Mouse (Mus musculus) liver, embryonic 14.5 days (tissue): ENCODE results near the gene Lrp5. TPM values are rescaled to one million over a fixed set of nuclear protein-coding genes. Genes with fewer than 3 reads are reported as not detected.
"Not testable (repeated sequence)": the region's sequence is repeated elsewhere in the genome, so short reads cannot be mapped to it uniquely, and the experiment has no call there.

Experiments
- ATAC-seq: fragments of 200-750 bp; cut with Nextera tagmentation; 2 replicates; pipeline ENCODE4 v1.8.0; 2017; ENCODE audit warnings: moderate number of reproducible peaks, mild to moderate bottlenecking, moderate library complexity; ENCODE audit not compliant: insufficient read depth
- DNase-seq, 3 experiments: peaks; one replicate each; pipeline ENCODE4 v3.0.0-alpha.2; 2012 to 2013; ENCODE audit warnings: low read depth in 3 of 3, low spot score in 3 of 3
- H3K27ac ChIP-seq: fragments of 300-500 bp; sonication (generic); 2 replicates; pipeline ENCODE4 v1.5.1; 2014; ENCODE audit warnings: moderate library complexity, mild to moderate bottlenecking, control low read depth, inconsistent platforms
- H3K27me3 ChIP-seq: fragments of 300-500 bp; sonication (generic); 2 replicates; pipeline ENCODE4 v1.6.1; 2014; ENCODE audit warnings: mild to moderate bottlenecking, low read length, moderate library complexity; ENCODE audit not compliant: control insufficient read depth, insufficient read depth
- H3K36me3 ChIP-seq: fragments of 300-500 bp; sonication (generic); replicated peaks from 2 replicates; pipeline ENCODE4 v1.6.1; 2014; ENCODE audit warnings: low read depth; ENCODE audit not compliant: control insufficient read depth, insufficient read depth
- H3K4me1 ChIP-seq, 2 experiments: fragments of 200-500 bp in 1 of 2; fragments of 300-500 bp in 1 of 2; sonication (generic) in 1 of 2; replicated peaks; 2 replicates each; pipeline ENCODE4 v1.6.1; 2012 to 2014; ENCODE audit warnings: antibody characterized with exemption in 1 of 2, inconsistent platforms in 1 of 2, low read length in 1 of 2; ENCODE audit not compliant: control insufficient read depth in 2 of 2, insufficient read depth in 2 of 2
- H3K4me2 ChIP-seq: fragments of 300-500 bp; sonication (generic); 2 replicates; pipeline ENCODE4 v1.6.1; 2014; ENCODE audit warnings: low read depth, mild to moderate bottlenecking, control low read depth, moderate library complexity
- H3K4me3 ChIP-seq, 2 experiments: fragments of 200-500 bp in 1 of 2; fragments of 300-500 bp in 1 of 2; sonication (generic) in 1 of 2; 2 replicates each; pipeline ENCODE4 v1.5.1; 2012 to 2014; ENCODE audit warnings: low read depth in 2 of 2, low read length in 2 of 2, mild to moderate bottlenecking in 2 of 2, control low read depth in 1 of 2, inconsistent platforms in 1 of 2, moderate library complexity in 1 of 2; ENCODE audit not compliant: insufficient read depth in 1 of 2
- H3K9ac ChIP-seq: fragments of 300-500 bp; sonication (generic); replicated peaks from 2 replicates; pipeline ENCODE4 v1.6.1; 2014; ENCODE audit warnings: mild to moderate bottlenecking, control low read depth, moderate library complexity
- H3K9me3 ChIP-seq: fragments of 300-500 bp; sonication (generic); 2 replicates; pipeline ENCODE4 v1.6.1; 2016; ENCODE audit warnings: low read length, mixed read lengths; ENCODE audit not compliant: control insufficient read depth
- CTCF ChIP-seq: IDR thresholded peaks from 2 replicates; pipeline ENCODE4 v1.5.1; 2016; ENCODE audit warnings: antibody characterized with exemption, low read depth, control low read depth
- EP300 ChIP-seq: IDR thresholded peaks from 2 replicates; pipeline ENCODE4 v1.6.1; 2016; ENCODE audit warnings: antibody characterized with exemption, low read depth
- WGBS: fragments of 180-500 bp; shearing (Covaris S2); extraction: QIAGEN DNeasy Blood & Tissue Kit; methylation state at CpG from one replicate; pipeline ENCODE4 v1.1.7; 2014; ENCODE audit not compliant: insufficient replicate concordance; 5-methylcytosine and 5-hydroxymethylcytosine counted together
- polyA plus RNA-seq, 2 experiments: library from polyadenylated mRNA; depleted of rRNA in 1 of 2; stranded (reverse) in 1 of 2; unstranded in 1 of 2; fragments of >200 nt; fragmentation: Nextera tagmentation in 1 of 2; extraction: Ambion mirVana in 1 of 2; gene quantifications; 2 replicates each; pipeline versions ENCODE4 v1.2.1 to v1.2.3; 2012 to 2014

Lrp5 gene
- polyA plus RNA-seq, 2 experiments = 2.3 to 6.8 TPM

DNA sequence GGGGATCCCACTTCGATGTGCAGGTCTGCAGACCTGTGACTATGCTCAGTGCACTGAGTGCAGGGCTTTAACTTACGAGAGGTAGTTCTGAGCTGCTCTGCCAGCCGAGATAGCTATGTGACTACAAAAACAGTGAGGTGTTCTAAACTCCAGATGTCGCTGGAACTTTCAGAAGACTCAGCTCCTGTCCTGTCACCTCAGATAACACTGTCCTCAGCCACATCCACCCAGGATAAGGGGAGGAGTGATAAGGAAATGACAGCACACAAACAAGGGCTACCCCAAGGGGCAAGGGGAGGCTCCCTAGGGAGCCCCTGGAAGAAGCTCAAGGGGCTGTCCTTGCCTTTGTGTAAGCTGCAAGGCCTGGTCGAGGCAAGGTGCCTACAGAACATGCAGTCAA lies 96.8 kb downstream of the Lrp5 start:
- no peaks in the 10 kb centered on the region for H3K27me3 ChIP-seq
- 18% methylated on average over 5 of the region's 5 CpGs for WGBS
- H3K4me1 ChIP-seq = peaks cover 8 to 17% of the 10 kb centered on the region in 2 experiments
- peak overlapping the region; percentile 28 for H3K4me2 ChIP-seq
- ATAC-seq (peak; percentile 84), DNase-seq (peak; percentile 55 to 62 (median 59))
- H3K9me3 ChIP-seq = no peaks in the 10 kb centered on the region
- peak overlapping the region; percentile 31; the same call in 1 of the 2 replicates for H3K9ac ChIP-seq
- H3K4me3 ChIP-seq = no peak overlapping the region
- peak; percentile 26; the same call in 1 of the 2 replicates for TF ChIP-seq CTCF
- peak; percentile 65 for TF ChIP-seq EP300
- H3K27ac ChIP-seq = peak overlapping the region; percentile 40
- H3K36me3 ChIP-seq = no peaks in the 10 kb centered on the region

DNA sequence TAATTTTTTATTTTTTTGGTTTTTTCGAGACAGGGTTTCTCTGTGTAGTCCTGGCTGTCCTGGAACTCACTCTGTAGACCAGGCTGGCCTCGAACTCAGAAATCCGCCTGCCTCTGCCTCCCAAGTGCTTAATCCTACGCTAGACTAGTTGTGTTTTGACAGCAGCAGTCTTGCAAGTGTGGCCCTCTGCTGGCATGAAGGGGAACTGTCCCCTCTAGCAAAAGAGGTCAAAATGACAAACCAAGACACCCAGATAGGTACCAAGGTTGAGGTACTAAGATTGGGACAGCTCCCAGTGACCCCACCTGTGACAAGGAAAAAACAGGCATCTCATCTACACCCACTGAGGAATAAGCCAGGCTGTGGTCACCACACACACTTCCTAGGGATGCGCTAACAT lies 98.6 kb downstream of the Lrp5 start:
- not testable (repeated sequence) for H3K9me3 ChIP-seq, H3K4me3 ChIP-seq, H3K4me2 ChIP-seq, H3K27me3 ChIP-seq, ATAC-seq, DNase-seq, H3K27ac ChIP-seq, H3K9ac ChIP-seq, H3K36me3 ChIP-seq
- TF ChIP-seq CTCF = peak; percentile 85
- WGBS = 69% methylated on average over 5 of the region's 5 CpGs
- H3K4me1 ChIP-seq = peaks cover 8 to 17% of the 10 kb centered on the region in 2 experiments

DNA sequence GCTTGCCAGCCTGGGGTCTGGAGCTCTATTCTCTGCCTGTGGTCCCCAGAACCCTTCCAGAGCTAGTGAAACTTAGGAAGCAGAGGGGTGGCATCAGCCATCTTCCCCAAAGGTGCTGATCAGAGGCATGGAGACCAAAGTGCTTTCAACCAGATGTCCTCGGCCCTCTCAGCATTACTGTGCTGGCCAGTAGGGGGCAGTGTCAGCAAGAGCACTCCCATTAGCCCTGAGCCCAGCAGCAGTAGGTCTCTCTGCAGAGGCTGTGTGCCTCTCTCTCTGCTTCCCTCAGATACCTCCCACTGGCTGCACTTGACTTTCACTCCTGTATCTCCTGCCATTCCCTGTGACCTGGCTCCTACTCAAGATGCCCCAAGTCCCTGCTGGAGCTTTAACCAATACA lies 99.8 kb downstream of the Lrp5 start:
- peaks cover 8 to 17% of the 10 kb centered on the region in 2 experiments for H3K4me1 ChIP-seq
- ATAC-seq = no peak
- no peak for DNase-seq
- TF ChIP-seq EP300 (no peak), CTCF (peak; percentile 97)
- no peaks in the 10 kb centered on the region for H3K27me3 ChIP-seq
- H3K9me3 ChIP-seq = no peaks in the 10 kb centered on the region
- no peaks in the 10 kb centered on the region for H3K36me3 ChIP-seq
- 21% methylated on average over 1 of the region's 1 CpGs for WGBS
- H3K4me2 ChIP-seq = no peak overlapping the region
- H3K4me3 ChIP-seq = no peak overlapping the region
- no peak overlapping the region for H3K27ac ChIP-seq
- no peak overlapping the region for H3K9ac ChIP-seq

DNA sequence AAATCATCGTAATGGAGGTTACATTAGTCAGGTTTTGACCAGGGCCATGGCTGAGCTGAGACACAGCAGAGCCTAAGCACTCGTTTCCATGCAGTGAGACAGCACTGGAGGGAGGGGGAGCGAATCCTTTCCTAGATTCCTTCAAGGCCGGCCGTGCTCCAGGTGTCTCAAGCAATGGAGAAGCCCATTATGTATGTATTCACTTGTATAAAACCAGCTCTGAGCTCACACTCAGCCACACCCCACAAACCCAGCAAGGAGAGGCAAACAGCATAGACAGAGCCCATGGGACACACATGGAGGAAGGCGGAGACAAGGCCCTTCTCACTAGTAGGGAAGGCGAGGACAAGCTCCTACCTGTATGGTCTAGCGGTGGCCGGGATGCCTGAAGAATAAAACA lies 100.3 kb downstream of the Lrp5 start:
- Histone ChIP-seq H3K36me3 (no peaks in the 10 kb centered on the region), H3K27ac (no peak overlapping the region), H3K9ac (no peak overlapping the region), H3K4me3 (no peak overlapping the region), H3K4me1 (peaks cover 8 to 17% of the 10 kb centered on the region in 2 experiments), H3K4me2 (no peak overlapping the region), H3K27me3 (no peaks in the 10 kb centered on the region), H3K9me3 (no peaks in the 10 kb centered on the region)
- ATAC-seq (no peak), DNase-seq (no peak)
- 86% methylated on average over 9 of the region's 9 CpGs for WGBS
- TF ChIP-seq CTCF = no peak
- TF ChIP-seq EP300 = no peak

DNA sequence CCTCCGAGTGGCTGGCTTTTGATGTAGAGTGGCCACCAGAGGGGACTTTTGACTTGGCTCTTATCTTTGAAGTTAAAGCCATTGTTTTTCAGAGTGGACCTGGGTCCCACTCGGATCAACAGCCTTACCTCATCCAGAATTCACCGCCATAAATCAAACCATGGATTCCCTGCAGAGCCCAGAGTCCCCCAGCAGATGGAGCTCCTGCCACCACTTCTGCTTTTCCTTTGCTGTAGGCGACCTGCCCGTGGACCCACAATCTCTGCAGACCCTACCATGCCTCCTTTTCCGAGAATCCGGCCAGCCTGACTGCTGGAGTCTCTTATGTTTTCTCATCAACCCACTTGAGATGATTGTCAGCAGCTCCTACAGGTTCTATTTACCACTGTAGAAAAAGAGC lies 105.0 kb downstream of the Lrp5 start:
- WGBS = 16% methylated on average over 7 of the region's 7 CpGs
- DNase-seq = no peak

More for the DNA sequence above, 105.0 kb downstream of the Lrp5 start:
- H3K27ac ChIP-seq = no peak overlapping the region
- no peaks in the 10 kb centered on the region for H3K9me3 ChIP-seq
- no peak for ATAC-seq
- H3K4me3 ChIP-seq = no peak overlapping the region
- H3K4me1 ChIP-seq = peaks cover 7 to 19% of the 10 kb centered on the region in 2 experiments
- no peak overlapping the region for H3K9ac ChIP-seq
- TF ChIP-seq CTCF = peak; percentile 79
- TF ChIP-seq EP300 = no peak
- no peaks in the 10 kb centered on the region for H3K27me3 ChIP-seq
- no peaks in the 10 kb centered on the region for H3K36me3 ChIP-seq
- H3K4me2 ChIP-seq = no peak overlapping the region
